8 mouse cellular contexts compared by ENCODE assay signal in genomic region chr5:32346025-32346912, GRCm38 (mm10).
DNase-seq lines count a peak whose midpoint lies in the region; ATAC-seq and TF ChIP-seq lines count a peak whose summit lies in the region.

No protein-coding gene starts in this region.

- no peaks in the 10 kb centered on the region for H3K27me3 ChIP-seq in Patski
- H3K27me3 ChIP-seq in intestine, embryonic 15.5 days (replicated peaks), result no peaks in the 10 kb centered on the region
- H3K27me3 ChIP-seq in small intestine, adult 2 months (ENCODE audit: control insufficient read depth, insufficient read depth, low read length), result no peaks in the 10 kb centered on the region

- POLR2A ChIA-PET in Patski (lab: Charles Lee), result interaction anchor here (0.9 to 1.0 kb wide), 2 partner anchors 15 to 52 kb away, joined by 3 read pairs; no protein-coding TSS in a partner anchor

- peak overlapping the region; percentile 88 for H3K27ac ChIP-seq in intestine, embryonic 15.5 days
- peak overlapping the region; percentile 70 for H3K27ac ChIP-seq in small intestine, adult 2 months (ENCODE audit: insufficient read depth, low read depth, low read length)

- DNase-seq in Patski (ENCODE audit: low read depth, low spot score), result peak; percentile 92
- peak; percentile 91 for DNase-seq in cerebellum, adult 9-11 months
- DNase-seq in gastrocnemius, postnatal 36 days, result peak; percentile 34 to 41
- DNase-seq in left cerebral cortex, adult 18-20 months (ENCODE audit: low spot score in 2 of 2), result peak; percentile 53 to 73
- peak; percentile 48 for DNase-seq in mesoderm, embryonic 11.5 days (ENCODE audit: low read depth, low spot score)

- WGBS in intestine, embryonic 15.5 days, result 12% methylated on average over 10 of the region's 10 CpGs
- 40% methylated on average over 10 of the region's 10 CpGs for WGBS in small intestine, adult 2 months

- no peak for TF ChIP-seq CTCF in Patski (IDR thresholded peaks at IDR 0.05)
- TF ChIP-seq CTCF in small intestine, adult 2 months (IDR thresholded peaks at IDR 0.05; ENCODE audit: extremely low read depth, insufficient read length, insufficient replicate concordance, low read depth, low read length), result no peak

- peaks cover 26% of the 10 kb centered on the region for H3K4me1 ChIP-seq in intestine, embryonic 15.5 days (replicated peaks)
- peaks cover 14% of the 10 kb centered on the region; the same call in 1 of the 2 replicates for H3K4me1 ChIP-seq in small intestine, adult 2 months (ENCODE audit: control insufficient read depth, insufficient read depth, insufficient read length, low read length)

- intact Hi-C loops in gastrocnemius, postnatal 36 days (cut with DNase I), result no loop called here

- H3K9ac ChIP-seq in intestine, embryonic 15.5 days, result no peak overlapping the region

- ATAC-seq in Patski, result peak; percentile 91
- peak; percentile 89 for ATAC-seq in intestine, embryonic 15.5 days
- ATAC-seq in granulocyte monocyte progenitor cell, adult 5-6 weeks (replicated peaks; ENCODE audit: poor library complexity, severe bottlenecking), result no peak

- TF ChIP-seq POLR2A in small intestine, adult 2 months (IDR thresholded peaks at IDR 0.05; ENCODE audit: low read depth, low read length), result no peak

- CTCF ChIA-PET in Patski (lab: Charles Lee), result no interaction called here

- H3K36me3 ChIP-seq in intestine, embryonic 15.5 days, result no peaks in the 10 kb centered on the region
- no peaks in the 10 kb centered on the region; the same call in 1 of the 2 replicates for H3K36me3 ChIP-seq in small intestine, adult 2 months (ENCODE audit: control insufficient read depth, insufficient read depth, low read length)

- in situ Hi-C loops in Patski (cut with MboI; ENCODE audit: low pct_unique_long_range_greater_than_20kb), result no loop called here

- H3K9me3 ChIP-seq in intestine, embryonic 15.5 days, result no peaks in the 10 kb centered on the region

- H3K4me2 ChIP-seq in intestine, embryonic 15.5 days (replicated peaks), result peak overlapping the region; percentile 43

- H3K4me3 ChIP-seq in intestine, embryonic 15.5 days (replicated peaks), result no peak overlapping the region
- peak overlapping the region; percentile 3; the same call in 1 of the 2 replicates for H3K4me3 ChIP-seq in small intestine, adult 2 months (ENCODE audit: low read depth, low read length)

Comparison
In these comparisons a context has a peak if more than half of its experiments do, and no peak if none do; other contexts are left out.
1. DNase-seq: peak in every context shown above with its lines; median percentile 92 in Patski; 91 in cerebellum, adult 9-11 months; 63 in left cerebral cortex, adult 18-20 months; 48 in mesoderm, embryonic 11.5 days; 38 in gastrocnemius, postnatal 36 days.